Mouse (Mus musculus): ENCODE measurements around the gene Smu1. TPM values are rescaled to one million over a fixed set of nuclear protein-coding genes. Genes with fewer than 3 reads are reported as not detected.

Gene Smu1
- polyA plus RNA-seq, 1 experiment from 2014 or later: 196 TPM

DNA sequence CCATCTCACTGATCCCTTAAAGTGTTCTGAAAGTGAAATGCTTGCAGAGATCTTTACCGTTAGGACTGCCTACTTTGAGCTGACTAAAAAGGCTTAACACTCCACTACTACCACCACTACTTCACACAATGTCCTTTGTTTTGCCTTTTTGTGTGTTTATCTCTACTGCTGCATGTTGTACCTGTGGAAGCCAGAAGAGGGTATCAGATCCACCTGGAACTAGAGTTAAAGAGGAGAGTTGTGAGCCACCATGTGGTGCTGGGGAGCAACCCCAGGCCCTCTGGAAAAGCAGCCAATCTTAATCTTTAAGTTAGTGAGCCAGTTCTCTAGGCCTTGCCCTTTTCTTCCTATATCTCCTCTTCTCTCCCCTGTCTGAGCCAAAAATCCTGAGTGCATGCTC, 30.5 kb downstream of the Smu1 start:
- Histone ChIP-seq H3K36me3 (replicated peaks) (peaks cover 83% of the 10 kb centered on the region), H3K4me3 (no peak overlapping the region), H3K27ac (no peak overlapping the region), H3K9me3 (no peaks in the 10 kb centered on the region), H3K4me1 (peaks cover 30% of the 10 kb centered on the region), H3K27me3 (ENCODE audit: poor library complexity, severe bottlenecking) (no peaks in the 10 kb centered on the region)
- WGBS: 81% methylated on average over 1 of the region's 1 CpGs
- DNase-seq (ENCODE audit: extremely low spot score, low spot score): no peak

DNA sequence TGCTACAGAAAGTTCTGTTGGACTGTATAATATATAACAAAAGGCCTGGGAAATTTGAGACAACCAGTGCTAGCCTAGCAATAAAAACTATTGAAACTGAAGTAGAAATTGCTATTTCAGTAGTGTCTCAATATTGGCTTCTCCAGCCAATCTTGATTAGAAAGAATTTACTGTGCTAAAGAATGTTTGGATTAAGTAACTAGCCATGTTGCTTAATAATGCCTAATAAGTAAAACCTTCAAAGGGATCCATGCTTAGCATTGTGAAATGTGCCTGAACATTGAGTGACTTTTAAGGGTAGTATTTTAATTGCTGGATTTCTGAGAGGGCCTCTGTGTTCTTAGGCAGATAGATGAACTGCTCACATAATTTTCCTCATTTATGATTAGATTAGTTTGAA, 32.2 kb downstream of the Smu1 start:
- Histone ChIP-seq H3K36me3 (replicated peaks) (peaks cover 66% of the 10 kb centered on the region), H3K27ac (no peak overlapping the region), H3K27me3 (ENCODE audit: poor library complexity, severe bottlenecking) (no peaks in the 10 kb centered on the region), H3K4me1 (peaks cover 43% of the 10 kb centered on the region), H3K9me3 (no peaks in the 10 kb centered on the region), H3K4me3 (peak overlapping the region; percentile 69)
- DNase-seq (ENCODE audit: extremely low spot score, low spot score): no peak

DNA sequence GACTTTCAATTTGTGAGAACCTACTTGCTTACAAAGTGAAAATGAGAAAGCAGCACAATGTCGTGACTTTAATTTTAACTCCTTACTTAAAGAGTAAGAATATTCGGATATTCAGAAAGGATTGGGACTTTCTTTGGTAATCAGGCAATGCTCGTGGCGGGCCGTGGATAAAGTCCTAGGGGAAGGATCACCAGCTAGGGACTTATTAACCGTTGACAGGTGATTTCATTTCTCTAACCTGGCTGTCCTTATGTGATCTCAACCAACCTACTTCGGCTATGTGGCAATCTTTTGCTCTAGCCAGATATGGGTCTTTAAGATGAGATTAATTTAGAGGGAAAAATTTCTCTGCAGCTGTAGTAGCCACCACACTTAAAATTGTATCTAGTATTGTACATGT, 32.6 kb downstream of the Smu1 start:
- peaks cover 43% of the 10 kb centered on the region for H3K4me1 ChIP-seq
- H3K27me3 ChIP-seq (ENCODE audit: poor library complexity, severe bottlenecking): no peaks in the 10 kb centered on the region
- 91% methylated on average over 7 of the region's 7 CpGs for WGBS
- peak overlapping the region; percentile 69 for H3K4me3 ChIP-seq
- DNase-seq (ENCODE audit: extremely low spot score, low spot score): no peak
- H3K36me3 ChIP-seq (replicated peaks): peaks cover 62% of the 10 kb centered on the region
- no peaks in the 10 kb centered on the region for H3K9me3 ChIP-seq
- no peak overlapping the region for H3K27ac ChIP-seq

DNA sequence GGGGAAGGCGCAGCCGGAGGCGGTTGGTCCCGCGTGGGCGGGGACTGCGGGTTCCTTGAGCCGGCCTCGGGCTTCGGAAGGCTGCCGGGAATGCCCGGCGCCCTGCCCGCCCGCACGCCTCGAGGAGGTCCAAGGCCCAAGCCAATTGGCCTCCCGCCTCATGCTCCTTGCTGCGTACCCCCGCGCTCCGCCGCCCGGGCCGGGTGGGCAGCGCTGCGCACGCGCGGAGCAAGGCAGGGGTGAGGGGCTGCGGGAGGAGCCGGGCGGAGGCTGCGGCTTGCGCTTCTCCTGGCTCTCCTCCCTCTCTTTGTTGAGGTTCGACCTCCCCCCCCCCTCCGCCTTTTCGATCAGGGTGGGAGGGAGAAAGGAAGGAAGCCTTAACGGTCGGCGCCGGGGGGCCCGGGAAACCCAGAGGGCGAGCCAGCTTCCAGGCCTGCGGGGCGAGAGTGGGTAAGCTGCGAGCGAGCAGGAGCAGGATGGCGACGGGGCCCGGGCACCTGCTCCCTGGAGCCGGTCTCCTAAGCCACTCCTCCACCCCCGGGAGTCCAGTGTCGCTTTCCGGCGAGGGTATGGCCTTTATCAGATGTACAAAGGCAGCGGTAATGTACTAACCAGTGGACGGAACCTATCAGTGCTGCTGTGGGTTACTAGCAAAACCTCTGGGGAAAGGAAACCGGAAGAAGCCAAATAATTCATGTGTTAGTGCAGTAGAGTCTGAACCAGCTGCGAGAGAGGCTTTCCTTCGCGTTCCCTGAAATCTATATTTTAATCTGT, 34.8 kb downstream of the Smu1 start:
- Histone ChIP-seq H3K9me3 (no peaks in the 10 kb centered on the region), H3K4me3 (peak overlapping the region; percentile 69), H3K27me3 (ENCODE audit: poor library complexity, severe bottlenecking) (no peaks in the 10 kb centered on the region), H3K4me1 (peaks cover 43% of the 10 kb centered on the region), H3K27ac (peak overlapping the region; percentile 97), H3K36me3 (replicated peaks) (peaks cover 39% of the 10 kb centered on the region)
- DNase-seq (ENCODE audit: extremely low spot score, low spot score): peak; percentile 81
- under 1% methylated on average over 58 of the region's 62 CpGs for WGBS

DNA sequence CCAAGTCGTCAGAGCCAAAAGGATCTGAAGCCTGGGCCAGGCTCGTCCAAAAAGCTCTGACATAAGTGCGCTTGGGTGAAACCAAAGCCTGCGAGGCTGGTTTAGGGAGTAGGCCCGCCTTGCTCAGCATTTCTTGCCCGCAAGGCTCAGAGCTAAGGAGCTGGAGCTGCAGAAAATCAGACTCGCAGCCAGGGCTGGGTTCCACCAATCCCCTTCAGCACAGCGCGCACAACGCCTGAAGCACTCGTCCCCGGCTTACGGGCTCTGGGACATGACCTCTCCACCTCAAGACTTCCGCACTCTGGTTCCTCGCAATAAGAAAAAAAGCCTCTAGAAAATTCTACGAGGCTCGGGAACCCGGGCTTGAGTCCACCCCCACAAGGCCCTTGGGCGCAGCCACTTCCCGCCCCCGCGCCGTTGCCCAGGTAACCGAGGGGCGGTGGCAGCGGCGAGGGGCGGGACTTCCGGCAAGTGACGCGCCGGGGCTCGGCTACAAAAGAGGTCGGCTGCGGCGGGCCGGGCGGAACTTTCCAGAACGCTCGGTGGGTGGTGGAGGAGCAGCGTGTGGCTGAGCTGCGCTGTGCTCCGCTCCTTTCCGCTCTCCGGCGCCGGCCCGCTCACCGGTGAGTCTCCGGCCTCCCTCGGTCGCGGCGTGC, 35.6 kb downstream of the Smu1 start, which contains the start of gene Dnaja1:
Gene Dnaja1, plus strand, starts transcription at position 140 of the 656 bp plus-strand sequence.
- peaks cover 43% of the 10 kb centered on the region for H3K4me1 ChIP-seq
- under 1% methylated on average over 54 of the region's 54 CpGs for WGBS
- peak within 1 kb of the TSS; percentile 69 for H3K4me3 ChIP-seq

DNA sequence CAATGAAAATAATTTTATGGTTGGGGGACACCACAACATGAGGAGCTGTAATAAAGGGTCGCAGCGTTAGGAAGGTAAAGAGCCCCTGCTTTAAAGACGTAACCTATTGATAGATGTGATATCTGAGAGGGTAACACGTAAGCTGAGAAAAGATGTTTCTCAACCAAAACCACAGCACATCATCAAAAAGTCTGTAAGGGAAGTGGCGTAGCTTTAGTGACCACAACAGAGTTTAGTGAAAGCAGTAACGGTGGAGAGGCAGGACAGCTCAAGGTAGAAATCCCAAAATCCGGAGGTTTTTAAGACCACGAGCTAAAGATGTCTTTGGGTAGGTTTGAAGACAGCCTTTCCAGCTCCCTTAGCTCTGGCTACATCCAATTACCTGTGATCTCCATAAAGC, 36.8 kb downstream of the Smu1 start:
- WGBS: 95% methylated on average over 8 of the region's 8 CpGs
- H3K27ac ChIP-seq: no peak overlapping the region

More for the DNA sequence above, 35.6 kb downstream of the Smu1 start, which contains the start of gene Dnaja1:
- Histone ChIP-seq H3K9me3 (no peaks in the 10 kb centered on the region), H3K27ac (peak within 1 kb of the TSS; percentile 97), H3K27me3 (ENCODE audit: poor library complexity, severe bottlenecking) (no peaks in the 10 kb centered on the region), H3K36me3 (replicated peaks) (peaks cover 32% of the 10 kb centered on the region)
- DNase-seq (ENCODE audit: extremely low spot score, low spot score): peak; percentile 93

DNA sequence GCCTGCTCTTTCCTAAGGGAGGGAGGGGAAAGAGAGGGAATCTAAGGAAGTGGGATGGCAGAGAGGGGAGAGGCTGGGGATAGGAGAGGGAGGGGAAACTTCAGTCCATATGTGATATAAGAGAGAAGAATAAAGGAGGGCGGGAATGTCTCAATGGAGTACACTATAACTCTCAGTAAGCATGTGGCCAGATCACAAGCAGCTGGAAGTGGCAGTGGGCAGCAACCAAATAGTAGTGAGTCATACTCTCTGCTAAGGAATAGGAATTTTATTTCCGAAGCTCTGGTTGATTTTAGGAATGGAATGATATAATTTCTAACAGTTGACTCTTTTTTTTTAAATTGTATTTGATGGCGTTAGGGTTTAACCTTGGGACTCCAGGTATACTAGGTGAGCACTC, 40.6 kb downstream of the Smu1 start:
- DNase-seq (ENCODE audit: extremely low spot score, low spot score): no peak
- no peaks in the 10 kb centered on the region for H3K27me3 ChIP-seq (ENCODE audit: poor library complexity, severe bottlenecking)
- WGBS: 89% methylated on average over 3 of the region's 3 CpGs

More for the DNA sequence above, 36.8 kb downstream of the Smu1 start:
- H3K36me3 ChIP-seq (replicated peaks): peaks cover 20% of the 10 kb centered on the region
- no peaks in the 10 kb centered on the region for H3K9me3 ChIP-seq
- H3K4me3 ChIP-seq: no peak overlapping the region
- peaks cover 39% of the 10 kb centered on the region for H3K4me1 ChIP-seq
- DNase-seq (ENCODE audit: extremely low spot score, low spot score): no peak
- no peaks in the 10 kb centered on the region for H3K27me3 ChIP-seq (ENCODE audit: poor library complexity, severe bottlenecking)

DNA sequence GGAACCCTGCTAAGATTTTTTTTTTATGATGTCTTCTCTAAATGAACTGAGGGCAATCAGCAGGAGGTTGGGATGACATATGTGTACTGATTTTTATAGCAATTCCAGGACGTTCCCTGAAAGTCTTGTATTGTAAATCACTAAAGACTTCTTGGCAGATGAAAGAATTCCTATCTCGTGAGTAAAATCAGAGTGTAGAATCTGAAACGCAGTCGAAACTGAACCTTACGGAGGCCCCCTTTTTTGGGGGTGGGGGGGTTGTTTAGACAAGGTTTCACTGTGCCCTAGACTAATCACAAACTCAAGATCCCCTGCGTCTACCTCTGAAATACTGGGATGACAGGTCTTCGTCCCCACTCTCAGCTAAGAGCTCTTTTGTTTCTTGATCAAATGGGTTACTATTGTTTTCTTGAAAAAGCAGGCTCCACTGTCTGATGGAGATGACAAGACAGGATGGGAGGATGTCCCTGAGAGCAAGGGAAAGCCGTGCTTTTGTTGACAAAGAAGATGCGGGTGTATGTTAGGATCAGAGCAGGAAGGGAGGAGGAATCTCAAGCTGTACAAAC, 53.9 kb downstream of the Smu1 start:
- peaks cover 28% of the 10 kb centered on the region for H3K4me1 ChIP-seq
- no peaks in the 10 kb centered on the region for H3K36me3 ChIP-seq (replicated peaks)
- H3K9me3 ChIP-seq: no peaks in the 10 kb centered on the region
- peak overlapping the region; percentile 70 for H3K4me3 ChIP-seq
- no peaks in the 10 kb centered on the region for H3K27me3 ChIP-seq (ENCODE audit: poor library complexity, severe bottlenecking)
- WGBS: 39% methylated on average over 9 of the region's 9 CpGs
- peak overlapping the region; percentile 94 for H3K27ac ChIP-seq
- no peak for DNase-seq (ENCODE audit: extremely low spot score, low spot score)

More for the DNA sequence above, 40.6 kb downstream of the Smu1 start:
- Histone ChIP-seq H3K4me3 (no peak overlapping the region), H3K4me1 (peaks cover 12% of the 10 kb centered on the region), H3K9me3 (no peaks in the 10 kb centered on the region), H3K36me3 (replicated peaks) (no peaks in the 10 kb centered on the region), H3K27ac (no peak overlapping the region)

DNA sequence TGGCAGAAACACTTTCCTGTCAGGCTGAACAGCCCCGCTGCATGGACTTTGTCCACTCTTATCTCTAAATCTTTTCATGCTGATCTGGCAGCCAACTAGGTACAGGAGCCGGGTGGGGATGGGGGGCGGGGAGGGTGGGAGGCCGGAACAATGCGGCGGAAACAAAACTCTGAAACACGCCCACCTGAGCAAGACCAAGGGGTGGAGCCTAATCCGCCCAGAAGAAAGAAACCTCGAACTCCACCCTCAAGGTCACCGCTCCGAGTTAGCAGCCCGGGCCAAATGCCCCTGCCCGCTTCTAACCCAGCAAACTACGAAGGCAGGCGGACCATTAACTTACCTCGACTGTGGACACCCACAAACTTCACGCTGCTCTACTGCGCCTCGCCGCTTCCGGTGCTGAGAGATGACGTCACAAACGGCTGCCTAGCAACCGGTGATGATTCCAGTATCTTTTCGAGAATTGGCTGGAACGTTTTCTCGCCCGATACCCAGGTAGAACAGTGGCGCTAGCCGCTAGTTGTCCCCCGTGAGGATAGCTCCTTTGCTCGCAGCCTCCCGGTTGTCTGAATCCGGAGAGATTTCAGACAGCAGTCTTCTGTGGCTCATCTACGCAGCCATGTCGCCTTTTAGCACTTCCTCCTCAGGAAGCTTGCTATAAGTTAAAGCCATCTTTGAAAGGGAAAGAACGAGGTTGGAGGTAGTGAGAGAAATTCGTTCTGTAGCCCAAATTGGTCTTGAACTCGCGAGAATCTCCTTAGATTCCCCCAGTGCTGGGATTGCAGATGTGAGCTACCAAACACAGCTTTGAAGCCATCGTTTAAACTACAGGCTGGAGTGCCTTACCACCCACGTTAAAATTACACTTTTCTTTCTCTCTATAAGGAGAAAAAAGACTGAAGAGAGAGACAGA, 54.7 kb downstream of the Smu1 start, which contains the start of gene Aptx:
Gene Aptx, minus strand, starts transcription at position 398 of the 913 bp plus-strand sequence.
- Histone ChIP-seq H3K9me3 (no peaks in the 10 kb centered on the region), H3K4me3 (peak within 1 kb of the TSS; percentile 70), H3K27me3 (ENCODE audit: poor library complexity, severe bottlenecking) (no peaks in the 10 kb centered on the region), H3K4me1 (peaks cover 28% of the 10 kb centered on the region), H3K27ac (peak within 1 kb of the TSS; percentile 94), H3K36me3 (replicated peaks) (no peaks in the 10 kb centered on the region)
- DNase-seq (ENCODE audit: extremely low spot score, low spot score): peak; percentile 97
- WGBS: under 1% methylated on average over 42 of the region's 42 CpGs

DNA sequence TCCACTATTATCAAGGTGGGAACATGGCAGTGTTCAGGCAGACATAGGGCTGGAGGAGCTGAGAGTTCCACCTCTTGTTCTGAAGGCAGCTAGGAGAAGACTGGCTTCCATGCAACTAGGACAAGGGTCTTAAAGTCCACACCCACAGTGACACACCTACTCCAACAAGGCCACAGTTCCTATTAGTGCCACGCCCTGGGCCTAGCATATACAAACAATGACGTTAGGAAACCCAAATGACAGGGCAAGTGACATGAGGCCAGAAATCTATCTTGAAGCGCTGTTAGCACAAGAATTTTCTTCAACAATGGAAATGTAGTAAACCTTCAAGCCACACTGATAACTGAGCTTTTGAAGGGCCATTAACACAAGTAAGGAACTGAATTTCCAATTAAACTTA, 55.9 kb downstream of the Smu1 start:
- Histone ChIP-seq H3K9me3 (no peaks in the 10 kb centered on the region), H3K4me1 (peaks cover 28% of the 10 kb centered on the region), H3K27ac (peak overlapping the region; percentile 94; the same call in 1 of the 2 replicates), H3K27me3 (ENCODE audit: poor library complexity, severe bottlenecking) (no peaks in the 10 kb centered on the region), H3K36me3 (replicated peaks) (peaks cover under 1% of the 10 kb centered on the region), H3K4me3 (peak overlapping the region; percentile 70)
- DNase-seq (ENCODE audit: extremely low spot score, low spot score): no peak
- 88% methylated on average over 3 of the region's 3 CpGs for WGBS

DNA sequence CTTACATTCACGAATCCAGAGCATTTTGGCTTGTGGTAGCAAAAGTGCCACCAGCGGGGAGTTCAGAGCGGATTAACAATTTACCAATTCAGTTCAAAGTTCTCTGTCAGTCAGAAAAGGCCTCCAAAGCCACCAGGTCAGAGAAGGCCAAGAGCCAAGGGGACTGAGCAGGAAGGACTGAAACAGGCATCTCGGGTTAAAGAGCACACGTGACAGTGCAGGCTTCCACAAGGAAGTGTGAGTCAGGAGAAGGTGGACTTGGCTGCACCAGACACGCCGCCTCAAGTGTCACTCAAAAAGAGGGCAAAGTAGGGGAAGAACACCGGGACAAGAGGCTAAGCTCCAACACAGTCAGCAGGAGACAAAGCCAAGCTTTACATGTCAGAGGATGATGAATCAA, 57.5 kb downstream of the Smu1 start:
- WGBS: 82% methylated on average over 8 of the region's 8 CpGs

DNA sequence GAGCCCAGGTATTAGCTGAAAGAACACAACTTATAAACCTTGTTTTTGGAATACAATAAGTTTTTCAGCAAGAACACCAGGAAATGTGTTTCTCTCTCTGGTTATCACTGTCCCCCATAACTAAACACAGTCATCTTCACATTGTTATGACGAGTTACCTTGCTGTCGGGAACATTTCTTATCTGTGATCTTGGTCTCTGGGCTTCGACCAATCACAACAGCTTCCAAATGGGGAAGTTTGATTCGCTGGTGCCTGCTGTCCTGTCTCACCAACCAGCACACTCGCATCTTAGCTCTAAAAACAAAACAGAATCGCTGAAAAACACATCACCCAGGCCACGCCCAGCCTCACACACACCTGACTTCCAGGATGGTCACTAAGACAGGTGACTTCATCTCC, 60.7 kb downstream of the Smu1 start:
- H3K4me1 ChIP-seq: peaks cover 11% of the 10 kb centered on the region
- no peak for DNase-seq (ENCODE audit: extremely low spot score, low spot score)
- H3K36me3 ChIP-seq (replicated peaks): peaks cover 44% of the 10 kb centered on the region
- no peaks in the 10 kb centered on the region for H3K27me3 ChIP-seq (ENCODE audit: poor library complexity, severe bottlenecking)
- H3K27ac ChIP-seq: no peak overlapping the region
- H3K4me3 ChIP-seq: no peak overlapping the region
- H3K9me3 ChIP-seq: no peaks in the 10 kb centered on the region
- 81% methylated on average over 7 of the region's 7 CpGs for WGBS

More for the DNA sequence above, 57.5 kb downstream of the Smu1 start:
- no peaks in the 10 kb centered on the region for H3K9me3 ChIP-seq
- peaks cover 14% of the 10 kb centered on the region for H3K36me3 ChIP-seq (replicated peaks)
- no peaks in the 10 kb centered on the region for H3K27me3 ChIP-seq (ENCODE audit: poor library complexity, severe bottlenecking)
- no peak overlapping the region for H3K4me3 ChIP-seq
- H3K27ac ChIP-seq: no peak overlapping the region
- H3K4me1 ChIP-seq: peaks cover 28% of the 10 kb centered on the region
- no peak for DNase-seq (ENCODE audit: extremely low spot score, low spot score)

All from forebrain, embryonic 10.5 days (tissue).